Mouse (Mus musculus): ENCODE results near the gene Ccn2.

DNA sequence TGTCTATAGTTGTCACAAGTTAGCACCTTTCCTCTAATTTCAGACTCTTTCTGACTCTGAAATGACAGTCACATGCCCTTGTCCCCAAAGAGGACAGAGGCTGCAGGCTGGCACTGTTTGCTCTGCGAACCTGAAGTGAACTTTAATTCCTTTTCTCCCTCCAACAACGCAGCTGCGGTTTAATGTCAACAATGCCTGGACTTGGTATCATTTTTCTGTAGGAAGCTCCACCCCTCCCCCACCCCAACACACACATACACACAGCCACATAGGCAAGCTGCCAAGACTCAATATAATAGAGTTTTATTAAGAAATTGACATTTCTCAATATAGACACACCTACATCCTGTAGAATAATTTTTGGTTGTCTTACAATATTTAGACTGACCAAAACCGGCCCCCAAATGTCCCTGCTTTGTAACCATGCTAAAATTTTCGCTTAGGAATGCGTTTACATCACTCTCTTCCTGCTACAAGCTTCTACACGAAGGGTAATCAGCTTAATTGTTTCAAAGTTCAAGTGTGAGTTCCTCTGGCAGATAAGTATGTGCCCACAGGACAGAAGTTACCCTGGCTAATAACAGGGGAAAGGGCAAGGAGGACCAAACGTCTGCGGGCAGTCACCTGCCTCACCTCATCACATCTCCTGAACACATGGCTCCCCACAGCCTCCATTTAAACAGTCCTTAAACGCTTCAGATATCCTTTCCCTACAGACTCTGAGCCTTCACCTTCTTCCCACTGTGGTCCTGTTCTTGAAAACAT is 43.2 kb downstream of the Ccn2 start:
- TF ChIP-seq CTCF (IDR thresholded peaks at IDR 0.05; ENCODE audit: low read depth, low read length) (no peak), GATA1 (IDR thresholded peaks at IDR 0.05; ENCODE audit: borderline replicate concordance, low read length) (no peak), TAL1 (conservative IDR thresholded peaks at IDR 0.05; ENCODE audit: low read depth, low read length) (no peak), GATA2 (IDR thresholded peaks at IDR 0.05; ENCODE audit: borderline replicate concordance, low read depth, low read length) (no peak)

All from G1E (cell line).